Mouse (Mus musculus) lung, postnatal 25 days (tissue): ENCODE measurements around the gene Gm49380.

ENCODE experiments used
- DNase-seq: peaks from one replicate; pipeline ENCODE4 v3.0.0; 2022; ENCODE audit warnings: low spot score

The Gm49380 gene

DNA sequence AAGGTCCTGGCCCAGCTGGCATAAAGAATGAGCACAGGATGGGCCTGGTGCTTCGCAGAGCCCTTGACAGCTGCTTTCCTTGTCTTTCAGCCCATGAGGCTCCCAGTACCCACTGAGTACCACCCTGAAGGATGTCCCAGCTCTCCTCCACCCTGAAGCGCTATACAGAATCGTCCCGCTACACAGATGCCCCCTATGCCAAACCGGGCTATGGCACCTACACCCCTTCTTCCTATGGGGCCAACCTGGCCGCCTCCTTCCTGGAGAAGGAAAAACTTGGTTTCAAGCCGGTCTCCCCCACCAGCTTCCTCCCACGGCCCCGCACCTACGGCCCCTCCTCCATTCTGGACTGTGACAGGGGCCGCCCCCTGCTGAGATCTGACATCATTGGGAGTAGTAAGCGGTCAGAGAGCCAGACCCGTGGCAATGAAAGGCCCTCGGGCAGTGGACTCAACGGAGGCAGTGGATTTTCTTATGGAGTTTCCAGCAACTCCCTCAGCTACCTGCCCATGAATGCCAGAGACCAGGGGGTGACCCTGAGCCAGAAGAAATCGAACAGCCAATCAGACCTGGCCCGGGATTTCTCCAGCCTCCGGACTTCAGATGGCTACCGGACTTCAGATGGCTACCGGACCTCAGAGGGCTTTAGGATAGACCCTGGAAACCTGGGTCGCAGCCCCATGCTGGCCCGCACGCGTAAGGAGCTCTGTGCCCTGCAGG lies 37.9 kb downstream of the Gm49380 start:
- no peak for DNase-seq

DNA sequence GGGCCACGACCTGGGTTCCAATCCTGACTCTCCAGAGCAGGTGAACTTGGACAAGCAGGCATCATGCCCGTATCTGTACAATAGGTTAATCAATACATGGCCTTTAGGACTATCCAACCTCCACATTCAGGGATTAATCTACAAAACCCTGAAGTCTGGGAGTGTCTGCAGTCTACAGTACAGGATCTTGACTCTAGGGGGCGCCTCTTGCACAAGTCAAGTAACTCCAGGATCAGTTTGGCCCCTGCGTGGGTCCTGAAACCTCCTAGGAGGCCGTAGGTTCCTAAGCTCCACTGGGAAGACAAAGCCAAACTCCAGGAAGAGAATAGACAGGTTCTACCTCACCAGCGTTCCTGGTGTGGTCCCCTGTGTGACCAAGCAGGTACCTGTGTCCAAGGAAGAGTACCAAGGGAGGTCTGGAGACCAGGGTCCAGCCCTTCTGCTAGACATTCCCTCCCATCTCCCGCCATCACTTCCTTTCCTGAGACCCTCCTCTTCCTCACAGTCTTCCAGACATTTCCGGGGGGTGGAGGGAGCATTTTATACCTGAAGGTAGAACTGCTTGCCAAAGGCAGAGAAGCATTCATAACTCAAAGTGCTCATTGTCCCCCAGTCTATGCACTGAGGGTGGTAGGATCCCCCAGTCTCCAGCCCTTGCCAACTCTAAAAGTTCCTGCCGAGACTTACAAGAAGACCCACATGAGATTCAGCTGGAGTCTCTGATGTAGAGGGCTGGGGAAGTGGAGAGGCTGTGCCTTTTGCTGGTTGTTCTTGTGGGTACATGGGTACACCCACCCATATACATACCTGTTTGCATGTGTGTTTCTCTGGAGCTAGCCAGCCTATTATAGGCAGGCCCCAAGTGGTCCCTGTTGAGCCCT lies 38.7 kb downstream of the Gm49380 start:
- no peak for DNase-seq

DNA sequence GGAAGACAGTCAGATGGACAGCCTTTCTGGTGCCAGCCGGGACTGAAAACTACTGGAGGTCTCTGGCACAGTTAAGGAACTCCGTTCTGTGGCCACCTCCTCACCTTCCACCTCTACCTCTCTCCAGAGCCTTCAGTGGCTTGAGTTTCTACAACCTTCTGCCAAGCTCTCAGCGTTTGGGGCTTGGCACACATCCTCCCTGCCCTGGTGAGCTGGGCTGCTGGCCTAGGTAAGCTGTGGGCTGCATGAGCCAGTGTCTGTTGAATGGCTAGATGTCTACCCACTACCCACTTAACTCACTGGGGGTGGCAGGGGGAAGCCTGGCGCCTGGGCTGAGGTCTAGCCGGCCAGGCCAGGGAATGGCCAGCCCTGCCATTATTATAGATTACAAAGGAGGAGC lies 40.2 kb downstream of the Gm49380 start:
- DNase-seq = no peak

DNA sequence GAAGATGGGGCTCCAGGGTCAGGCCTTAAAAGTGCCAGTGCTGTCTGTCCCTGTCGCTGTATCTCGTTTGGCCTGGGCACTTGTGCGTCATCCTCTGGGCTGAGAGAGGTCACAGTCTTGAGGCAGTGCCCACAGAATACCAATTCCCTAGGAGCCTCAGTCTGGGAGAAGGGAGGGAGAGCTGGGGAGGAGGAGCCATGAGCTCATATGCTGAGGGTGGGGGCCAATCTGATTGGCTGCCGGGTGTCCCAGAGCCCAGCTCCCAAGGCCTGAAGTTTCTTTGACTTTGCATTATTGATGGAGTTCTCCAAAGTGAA lies 40.7 kb downstream of the Gm49380 start:
- DNase-seq = no peak

DNA sequence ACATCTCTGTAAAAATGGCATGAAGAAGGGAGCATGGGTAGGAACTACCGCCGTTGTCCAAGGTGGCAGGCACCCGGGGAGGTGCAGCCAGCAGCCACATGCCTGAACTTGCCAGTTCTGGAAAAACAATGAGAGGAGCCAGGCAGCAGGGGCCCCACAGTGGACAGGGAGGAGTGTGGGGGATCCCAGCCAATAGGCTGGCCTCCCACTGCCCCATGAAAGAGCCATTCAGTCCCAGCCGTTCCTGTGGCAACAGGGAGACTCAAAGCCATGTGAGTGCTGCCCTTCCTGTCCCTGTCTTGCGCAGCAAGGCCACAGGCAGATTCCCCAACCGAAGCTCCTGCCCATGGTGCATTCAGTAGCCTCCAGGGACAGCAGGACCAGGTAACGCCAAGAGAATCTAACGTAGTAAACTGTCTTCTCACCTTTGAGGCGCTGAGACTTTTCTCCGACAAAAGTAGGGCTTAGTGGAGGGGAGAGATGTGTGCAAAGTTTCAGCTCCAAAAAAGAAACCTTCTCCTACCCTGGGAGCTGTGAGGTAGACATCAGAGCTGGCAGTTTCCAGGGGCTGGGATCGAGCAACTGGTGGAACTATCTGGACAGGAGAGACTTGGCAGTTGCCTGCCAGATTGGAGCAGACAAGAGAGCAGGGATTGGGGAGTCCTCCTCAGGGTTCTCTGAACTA lies 41.2 kb downstream of the Gm49380 start:
- no peak for DNase-seq

DNA sequence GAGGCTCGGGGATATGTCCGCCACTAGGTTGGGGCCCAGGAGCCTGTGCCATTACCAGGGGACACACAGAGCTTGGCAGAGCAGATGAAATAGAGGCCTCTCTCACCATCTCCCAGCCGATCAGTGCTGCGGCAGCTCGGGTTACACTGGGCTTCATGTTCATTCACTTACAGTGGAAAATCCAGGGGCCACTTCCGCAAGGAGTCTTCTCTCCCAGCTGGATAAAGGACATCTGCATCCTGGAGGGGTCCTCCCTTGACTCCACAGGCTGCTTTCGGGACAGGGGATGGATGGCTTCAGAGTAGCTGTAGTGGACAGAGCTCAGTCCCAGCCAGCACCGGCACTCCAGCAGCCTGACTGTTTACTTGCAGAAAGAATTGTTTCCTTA lies 42.5 kb downstream of the Gm49380 start:
- DNase-seq = no peak

DNA sequence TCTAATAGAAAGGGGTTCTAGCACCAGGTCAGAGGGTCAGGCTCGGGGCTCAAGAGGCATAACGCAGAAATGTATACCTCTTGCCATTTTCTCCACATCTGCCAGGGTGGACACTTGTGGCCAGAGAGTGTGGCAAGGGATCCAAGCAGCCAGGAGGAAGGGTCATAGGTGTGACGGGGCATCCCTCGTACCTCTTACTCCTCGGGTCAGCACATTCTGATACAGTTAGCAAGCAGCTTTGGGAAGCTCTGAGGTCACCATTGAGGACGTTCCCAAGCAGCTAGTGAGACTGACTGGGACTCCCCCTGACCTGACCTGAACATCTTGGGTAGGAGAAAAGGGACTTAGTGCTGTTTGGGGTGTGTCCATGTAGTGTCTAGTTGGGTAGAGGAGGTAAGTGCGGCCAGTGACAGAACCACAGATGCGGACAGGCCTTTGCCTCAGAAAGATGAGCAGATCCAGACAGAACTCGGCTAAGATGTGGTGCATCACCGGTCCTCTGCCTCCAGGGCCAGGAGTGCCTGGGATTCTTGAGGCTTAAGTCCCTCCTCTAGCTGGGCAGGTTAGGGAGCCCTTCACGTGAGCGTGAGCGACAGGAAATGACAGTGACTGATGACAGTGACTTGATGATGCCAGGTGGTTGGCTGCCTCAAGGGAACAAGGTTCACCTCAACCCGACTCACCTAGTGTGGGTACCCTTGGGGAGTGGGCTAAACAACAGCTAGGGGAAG lies 43.0 kb downstream of the Gm49380 start:
- no peak for DNase-seq

DNA sequence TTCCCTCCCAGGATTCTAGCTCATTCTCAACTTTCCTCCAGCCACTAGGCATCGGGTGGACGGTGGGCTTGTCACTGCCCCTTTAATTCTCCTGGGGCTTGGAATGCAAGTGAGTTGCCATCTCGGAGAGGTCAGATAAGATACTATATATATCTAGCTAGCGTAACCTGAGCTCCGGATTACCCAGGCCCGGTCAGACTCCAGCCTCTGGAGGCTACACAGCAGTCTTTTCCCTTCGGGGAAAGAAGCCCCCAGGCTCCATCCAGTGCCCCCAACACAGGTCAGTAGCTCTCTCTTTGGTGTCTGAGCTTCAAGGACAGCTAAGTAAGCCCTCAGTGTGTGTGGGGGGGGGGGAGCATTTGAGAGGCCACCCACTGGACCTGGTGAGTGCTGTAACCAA lies 44.0 kb downstream of the Gm49380 start:
- DNase-seq = no peak

DNA sequence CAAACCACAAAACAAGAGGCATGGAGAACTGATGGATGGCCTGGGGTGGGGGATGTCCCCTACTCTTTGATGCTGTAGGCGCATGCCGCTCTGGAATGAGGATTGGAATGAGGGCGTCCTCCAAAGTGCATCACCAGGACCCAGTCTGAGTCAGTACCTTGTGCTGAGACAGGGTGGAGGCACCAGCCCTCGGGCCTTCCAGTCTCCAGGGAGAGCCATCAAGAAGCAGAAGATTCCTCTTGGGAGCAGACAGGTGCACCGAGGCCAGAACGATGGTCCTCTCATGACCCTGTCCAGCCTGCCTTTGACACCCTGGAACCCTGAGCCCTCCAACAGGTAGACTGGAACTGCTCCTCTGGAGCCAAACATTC lies 45.4 kb downstream of the Gm49380 start:
- DNase-seq = no peak

DNA sequence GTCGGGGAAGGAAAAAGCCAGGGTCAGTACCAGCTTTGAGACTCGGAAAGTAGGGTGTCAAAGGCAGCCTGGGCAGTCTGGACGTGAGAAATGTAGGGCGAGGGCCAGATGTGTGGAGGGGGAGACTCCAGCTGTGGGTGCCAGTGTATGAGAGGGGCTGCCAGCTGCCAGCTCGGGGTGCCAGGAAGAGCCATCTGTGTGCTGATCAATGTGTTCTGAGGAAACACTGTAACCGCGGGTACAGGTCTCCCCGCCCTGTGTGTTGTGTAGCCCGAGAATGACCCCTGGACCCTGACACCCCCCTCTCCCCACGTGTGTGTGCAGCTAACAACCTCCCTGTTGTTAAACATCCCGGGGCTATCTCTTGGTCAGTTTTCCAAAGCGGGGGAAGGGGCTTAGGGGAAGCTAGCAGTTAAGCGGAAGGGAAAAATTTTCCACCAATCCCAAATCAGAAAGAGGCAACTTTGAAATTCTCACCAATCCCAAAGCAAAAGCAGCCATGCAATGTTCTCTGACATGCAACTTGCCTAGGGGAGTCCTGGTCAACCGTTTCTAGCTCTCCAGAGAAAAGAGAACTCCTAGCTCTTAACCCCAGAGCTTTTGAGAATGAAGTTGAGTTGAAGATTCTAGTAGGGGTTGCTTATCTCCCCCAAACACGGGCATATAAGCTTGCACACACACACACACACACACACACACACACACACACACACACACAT lies 45.9 kb downstream of the Gm49380 start:
- DNase-seq = no peak

DNA sequence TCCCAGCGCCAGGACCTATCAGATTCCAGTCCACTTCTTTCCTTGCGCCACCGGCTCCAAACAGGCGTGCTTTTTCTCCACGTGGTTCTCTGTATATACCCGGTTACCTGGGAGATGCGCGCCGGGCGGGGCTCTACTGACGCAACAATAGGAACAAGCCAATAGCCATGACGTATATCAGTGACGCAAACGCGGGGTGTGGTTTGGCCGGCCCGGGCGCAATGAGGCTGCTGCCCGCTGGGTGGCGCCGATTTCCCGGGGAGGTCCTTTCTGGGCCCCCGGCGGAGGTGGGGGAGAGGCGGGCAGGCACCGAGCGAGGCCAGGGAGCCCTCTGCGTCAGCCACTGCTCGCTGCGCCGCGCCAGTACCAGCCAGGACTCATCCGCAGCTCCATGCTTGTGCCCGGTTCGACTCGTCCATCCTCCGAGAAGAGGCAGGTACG lies 46.5 kb downstream of the Gm49380 start, which contains the start of gene Usp2:
Gene Usp2, plus strand, starts transcription at position 237 of the 441 bp plus-strand sequence.
- DNase-seq = peak; percentile 98

DNA sequence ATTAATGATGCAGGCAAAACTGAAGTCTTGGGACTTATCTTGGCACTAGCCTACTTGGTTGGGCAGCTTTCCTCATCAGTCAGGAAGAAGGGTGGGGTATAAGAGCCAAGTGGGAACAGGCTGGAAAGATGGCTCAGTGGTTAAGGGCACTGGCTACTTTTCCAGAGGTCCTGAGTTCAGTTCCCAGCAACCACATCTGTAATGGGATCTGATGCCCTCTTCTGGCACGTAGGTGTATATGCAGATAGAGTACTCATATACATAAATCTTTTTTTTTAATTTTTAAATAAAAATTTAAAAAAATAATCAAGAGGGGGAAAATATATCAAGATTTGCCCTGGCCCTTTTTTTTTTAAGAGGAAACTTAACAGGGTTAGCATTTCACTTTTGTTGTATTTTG lies 48.1 kb downstream of the Gm49380 start:
- DNase-seq = no peak

DNA sequence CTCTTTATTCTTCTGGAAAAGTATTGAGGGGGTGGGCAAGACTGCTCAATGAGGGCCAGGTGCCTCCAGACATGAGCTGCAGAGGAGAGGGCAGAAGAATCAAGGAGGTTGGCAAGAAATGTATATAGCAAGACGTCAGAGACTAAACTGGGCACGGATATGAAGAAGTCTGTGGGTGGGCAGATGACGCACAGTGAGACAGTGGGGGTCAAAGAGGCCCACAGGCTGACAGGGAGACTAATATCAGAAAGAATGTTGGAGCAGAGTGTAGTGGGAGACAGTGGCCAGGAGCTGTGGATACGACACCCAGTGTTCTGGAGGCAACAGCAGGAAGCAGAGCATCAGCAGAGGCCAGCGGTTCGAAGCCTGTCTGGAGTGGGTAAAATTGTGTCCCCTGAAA lies 54.7 kb downstream of the Gm49380 start:
- DNase-seq = no peak

DNA sequence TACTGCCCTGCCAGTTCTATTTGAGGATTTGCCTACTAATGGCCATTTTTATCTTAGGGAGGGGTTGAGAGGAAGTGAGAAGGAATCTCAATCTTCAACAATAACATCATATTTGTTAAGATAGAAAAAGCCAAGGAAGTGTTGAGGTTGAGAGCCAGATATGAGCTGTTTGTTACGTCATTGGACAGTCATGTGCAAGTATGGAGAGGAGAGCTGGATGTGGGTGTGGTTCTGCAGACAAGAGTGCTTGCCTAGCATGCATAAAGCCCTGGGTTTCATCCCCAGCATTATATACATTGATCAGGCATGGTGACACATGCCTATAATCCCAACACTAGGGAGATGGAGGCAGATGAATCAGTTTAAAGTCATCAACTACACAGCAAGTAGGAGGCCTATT lies 59.4 kb downstream of the Gm49380 start:
- no peak for DNase-seq

DNA sequence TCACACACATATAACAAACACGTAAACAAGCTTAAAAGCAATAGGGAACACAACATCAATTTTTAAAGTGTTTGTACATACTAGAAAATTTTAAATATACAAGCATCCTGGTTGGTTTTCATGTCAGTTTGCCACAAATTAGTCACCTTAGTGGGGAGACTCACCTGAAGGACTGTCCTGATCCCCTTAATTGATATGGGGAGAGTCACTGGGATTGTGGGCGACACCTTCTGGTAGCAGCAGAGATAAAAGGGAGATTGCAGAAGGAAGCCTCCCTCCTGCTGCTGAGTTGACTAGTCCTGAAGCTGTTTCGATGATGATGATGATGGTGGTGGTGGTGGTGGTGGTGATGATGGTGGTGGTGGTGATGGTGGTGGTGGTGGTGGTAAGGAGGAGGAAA lies 60.4 kb downstream of the Gm49380 start:
- no peak for DNase-seq

DNA sequence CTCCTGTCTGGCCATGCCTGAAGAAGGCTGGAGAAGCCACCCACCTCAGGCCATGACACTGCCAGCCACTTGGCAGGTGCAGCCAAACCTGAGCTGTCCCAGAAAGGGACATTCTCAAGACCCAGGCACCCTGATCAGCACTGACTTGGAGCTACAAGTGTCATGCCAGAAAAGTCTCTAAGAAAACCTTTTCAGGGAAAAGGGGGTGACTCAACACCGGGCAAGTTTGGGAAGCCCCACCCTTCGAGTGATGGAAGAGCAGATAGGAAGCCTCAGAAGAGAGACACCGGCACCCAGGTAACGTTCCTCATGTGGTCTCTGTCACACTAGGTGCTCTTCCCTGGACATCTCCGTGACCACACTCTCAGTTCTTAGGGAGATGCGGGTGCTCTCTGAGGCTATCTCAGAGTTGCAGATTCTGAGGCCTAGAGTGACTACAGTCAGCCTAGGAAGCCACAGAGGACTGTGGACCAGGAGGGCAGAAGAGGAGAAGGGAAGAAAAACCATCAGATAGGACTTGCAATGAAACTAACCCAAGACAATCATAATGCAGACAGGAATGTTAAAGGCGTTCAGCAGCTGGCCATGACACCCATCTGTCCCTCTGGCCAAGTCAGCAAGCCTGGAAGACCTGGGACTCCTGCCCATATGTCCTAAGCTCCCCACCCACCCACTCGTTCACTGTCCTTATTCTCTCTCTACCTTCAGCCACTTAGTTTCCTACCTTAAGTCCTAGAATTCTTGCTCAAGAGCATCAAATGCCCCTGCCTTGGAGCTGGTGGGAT lies 63.7 kb downstream of the Gm49380 start:
- DNase-seq = no peak

DNA sequence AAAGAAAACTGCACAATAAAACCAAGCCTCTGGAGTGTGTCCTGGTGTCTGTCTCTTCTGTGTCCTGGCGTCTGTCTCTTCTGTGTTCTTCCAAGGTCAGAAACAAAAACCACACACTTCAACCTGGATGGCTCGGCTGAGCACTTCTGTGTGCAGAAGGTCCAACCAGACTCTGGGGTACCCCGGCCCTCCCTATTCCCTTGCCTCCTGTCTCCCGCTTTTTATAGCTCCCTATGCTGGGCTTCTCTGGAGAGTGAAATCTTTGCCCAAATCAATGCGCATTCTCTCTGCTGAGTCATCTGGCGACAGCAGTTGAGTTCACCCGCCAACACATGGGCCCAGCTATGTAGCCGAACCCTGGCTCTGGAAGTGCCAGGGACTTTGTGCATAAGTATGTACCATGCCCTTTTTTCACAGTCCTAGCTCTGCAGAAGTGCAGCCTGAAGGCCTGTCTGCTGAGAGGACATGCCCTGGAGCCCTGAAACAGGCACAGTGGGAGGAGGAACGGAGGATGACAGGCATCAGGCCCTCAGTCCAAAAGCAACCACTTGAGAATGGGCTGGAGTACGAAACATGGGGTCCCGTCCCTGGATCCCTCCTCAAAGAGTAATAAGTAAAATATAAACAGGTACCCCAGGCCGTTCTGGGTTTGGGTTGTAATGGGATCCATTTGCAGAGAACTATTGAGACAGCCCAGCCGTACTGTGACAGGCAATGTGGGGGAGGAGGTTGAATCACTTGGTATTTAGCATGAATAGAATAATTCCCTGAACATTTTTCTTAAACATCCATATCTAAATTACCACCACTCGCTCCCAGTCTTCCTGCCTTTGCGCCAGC lies 64.5 kb downstream of the Gm49380 start:
- no peak for DNase-seq

DNA sequence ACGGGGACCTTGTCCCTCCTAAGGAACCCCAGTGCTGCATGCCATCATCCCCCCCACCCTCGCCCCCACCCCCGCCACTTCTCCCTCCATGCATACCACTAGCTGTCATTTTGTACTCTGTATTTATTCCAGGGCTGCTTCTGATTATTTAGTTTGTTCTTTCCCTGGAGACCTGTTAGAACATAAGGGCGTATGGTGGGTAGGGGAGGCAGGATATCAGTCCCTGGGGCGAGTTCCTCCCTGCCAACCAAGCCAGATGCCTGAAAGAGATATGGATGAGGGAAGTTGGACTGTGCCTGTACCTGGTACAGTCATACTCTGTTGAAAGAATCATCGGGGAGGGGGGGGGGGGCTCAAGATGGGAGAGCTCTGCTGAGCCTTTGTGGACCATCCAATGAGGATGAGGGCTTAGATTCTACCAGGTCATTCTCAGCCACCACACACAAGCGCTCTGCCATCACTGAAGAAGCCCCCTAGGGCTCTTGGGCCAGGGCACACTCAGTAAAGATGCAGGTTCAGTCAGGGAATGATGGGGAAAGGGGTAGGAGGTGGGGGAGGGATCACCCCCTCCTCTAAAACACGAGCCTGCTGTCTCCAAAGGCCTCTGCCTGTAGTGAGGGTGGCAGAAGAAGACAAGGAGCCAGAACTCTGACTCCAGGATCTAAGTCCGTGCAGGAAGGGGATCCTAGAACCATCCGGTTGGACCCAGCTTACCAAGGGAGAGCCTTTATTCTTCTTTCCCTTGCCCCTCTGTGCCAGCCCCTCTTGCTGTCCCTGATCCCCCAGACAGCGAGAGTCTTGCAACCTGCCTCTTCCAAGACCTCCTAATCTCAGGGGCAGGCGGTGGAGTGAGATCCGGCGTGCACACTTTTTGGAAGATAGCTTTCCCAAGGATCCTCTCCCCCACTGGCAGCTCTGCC lies 65.5 kb downstream of the Gm49380 start:
- DNase-seq = no peak

DNA sequence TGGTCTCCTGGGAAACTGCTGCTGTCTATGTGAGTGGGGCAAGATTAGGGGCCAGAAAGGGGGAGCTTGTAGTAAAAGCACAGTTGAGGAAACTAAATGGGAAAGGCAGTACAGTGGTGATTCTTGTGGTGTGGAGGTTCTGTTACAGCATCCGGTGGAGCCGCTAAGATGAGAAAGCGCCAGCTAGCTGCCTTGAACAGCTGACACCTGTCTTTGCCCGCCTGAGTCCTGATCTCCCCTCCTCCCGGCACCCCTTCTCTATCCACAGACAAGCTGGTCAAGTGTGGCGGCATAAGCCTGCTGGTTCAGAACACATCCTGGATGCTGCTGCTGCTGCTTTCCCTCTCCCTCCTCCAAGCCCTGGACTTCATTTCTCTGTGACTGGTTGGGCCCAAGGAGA lies 66.2 kb downstream of the Gm49380 start:
- no peak for DNase-seq
